Mouse (Mus musculus): ENCODE measurements around the gene Ripk3. TPM values are rescaled to one million over a fixed set of nuclear protein-coding genes. Genes with fewer than 3 reads are reported as not detected.

The Ripk3 gene
- polyA plus RNA-seq (2015; fragmentation: Nextera tagmentation; extraction: Ambion mirVana) = 2.7 and 3.2 TPM in 2 replicates

DNA sequence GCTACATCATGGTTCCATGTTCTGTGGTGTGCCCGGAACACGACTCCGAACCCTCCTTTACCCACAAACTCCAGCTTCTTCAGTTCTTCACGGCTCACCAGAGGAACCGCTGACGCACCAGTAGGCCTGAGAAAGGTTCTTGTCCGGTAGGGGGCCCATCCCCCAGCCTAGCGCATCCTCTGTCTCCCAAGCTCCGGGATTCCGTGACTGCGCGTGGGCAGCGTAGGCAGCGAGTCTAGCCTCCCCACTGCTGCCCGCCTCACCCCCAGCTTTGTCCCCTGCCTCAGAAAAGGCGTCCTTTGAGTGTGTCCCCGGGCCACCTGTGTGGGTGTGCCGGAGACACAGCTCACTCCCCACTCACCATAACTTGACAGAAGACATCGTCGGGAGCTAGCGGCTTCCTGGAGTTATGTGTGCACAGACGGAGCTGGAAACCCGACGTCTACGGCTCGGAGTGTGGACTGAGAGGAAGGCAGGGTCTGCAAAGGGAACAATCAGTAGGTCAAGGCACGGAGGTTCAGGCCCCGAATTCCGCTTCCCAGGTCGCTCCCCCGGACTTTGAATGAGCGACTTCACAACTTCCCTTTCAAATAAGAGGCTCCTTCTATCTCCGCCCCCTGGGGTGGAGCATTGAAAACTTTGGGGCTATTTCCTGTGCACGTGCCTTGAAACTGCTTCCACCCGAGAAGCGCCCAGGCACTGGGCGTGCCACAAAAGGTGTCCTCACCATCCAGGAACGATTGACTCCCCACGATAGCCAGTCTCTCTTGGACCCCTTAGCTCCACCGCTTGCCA lies at the start of gene Ripk3:
Gene Ripk3 (minus strand): TSS at position 610 of the 795 bp plus-strand sequence.
- peaks cover 8% of the 10 kb centered on the region for H3K4me1 ChIP-seq (replicated peaks; ENCODE audit: control insufficient read depth, insufficient read depth, low read length)
- H3K4me3 ChIP-seq (replicated peaks; ENCODE audit: low read length) = no peak within 1 kb of the TSS
- 5% methylated on average over 40 of the region's 40 CpGs for WGBS
- H3K9ac ChIP-seq (replicated peaks; ENCODE audit: low read depth, low read length) = no peak within 1 kb of the TSS
- no peak for ATAC-seq
- H3K4me2 ChIP-seq (ENCODE audit: low read length) = peak within 1 kb of the TSS; percentile 31
- no peak within 1 kb of the TSS for H3K27ac ChIP-seq (ENCODE audit: low read length)
- H3K27me3 ChIP-seq (replicated peaks; ENCODE audit: control insufficient read depth, insufficient read depth, low read length) = peaks cover 52% of the 10 kb centered on the region
- no peaks in the 10 kb centered on the region for H3K36me3 ChIP-seq (ENCODE audit: control insufficient read depth, insufficient read depth)
- H3K9me3 ChIP-seq (ENCODE audit: control insufficient read depth, low read length) = no peaks in the 10 kb centered on the region

DNA sequence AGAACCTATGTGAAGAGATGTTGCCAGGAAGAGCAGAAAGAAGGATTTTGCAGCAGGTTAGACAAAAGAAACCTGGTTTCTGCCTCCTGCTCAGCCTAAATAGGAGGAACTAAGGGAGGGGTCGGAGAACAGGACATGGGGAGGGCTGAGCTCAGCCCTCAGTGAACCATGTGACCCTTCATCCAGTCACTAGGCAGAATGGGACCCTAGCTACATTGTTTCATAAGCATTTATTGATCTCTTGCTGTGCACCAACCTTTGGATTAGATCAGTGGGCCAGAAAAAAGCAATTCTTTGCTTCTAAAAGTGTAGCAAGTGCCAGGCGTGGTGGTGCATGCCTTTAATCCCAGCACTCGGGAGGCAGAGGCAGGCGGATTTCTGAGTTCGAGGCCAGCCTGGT lies 49.6 kb upstream of the Ripk3 start:
- H3K4me1 ChIP-seq (replicated peaks; ENCODE audit: control insufficient read depth, insufficient read depth, low read length) = no peaks in the 10 kb centered on the region
- H3K4me3 ChIP-seq (replicated peaks; ENCODE audit: low read length) = no peak overlapping the region
- H3K4me2 ChIP-seq (ENCODE audit: low read length) = no peak overlapping the region
- H3K9ac ChIP-seq (replicated peaks; ENCODE audit: low read depth, low read length) = no peak overlapping the region
- no peak for ATAC-seq
- 83% methylated on average over 5 of the region's 5 CpGs for WGBS
- no peak overlapping the region for H3K27ac ChIP-seq (ENCODE audit: low read length)
- H3K9me3 ChIP-seq (ENCODE audit: control insufficient read depth, low read length) = no peaks in the 10 kb centered on the region
- H3K36me3 ChIP-seq (ENCODE audit: control insufficient read depth, insufficient read depth) = no peaks in the 10 kb centered on the region
- H3K27me3 ChIP-seq (replicated peaks; ENCODE audit: control insufficient read depth, insufficient read depth, low read length) = no peaks in the 10 kb centered on the region

DNA sequence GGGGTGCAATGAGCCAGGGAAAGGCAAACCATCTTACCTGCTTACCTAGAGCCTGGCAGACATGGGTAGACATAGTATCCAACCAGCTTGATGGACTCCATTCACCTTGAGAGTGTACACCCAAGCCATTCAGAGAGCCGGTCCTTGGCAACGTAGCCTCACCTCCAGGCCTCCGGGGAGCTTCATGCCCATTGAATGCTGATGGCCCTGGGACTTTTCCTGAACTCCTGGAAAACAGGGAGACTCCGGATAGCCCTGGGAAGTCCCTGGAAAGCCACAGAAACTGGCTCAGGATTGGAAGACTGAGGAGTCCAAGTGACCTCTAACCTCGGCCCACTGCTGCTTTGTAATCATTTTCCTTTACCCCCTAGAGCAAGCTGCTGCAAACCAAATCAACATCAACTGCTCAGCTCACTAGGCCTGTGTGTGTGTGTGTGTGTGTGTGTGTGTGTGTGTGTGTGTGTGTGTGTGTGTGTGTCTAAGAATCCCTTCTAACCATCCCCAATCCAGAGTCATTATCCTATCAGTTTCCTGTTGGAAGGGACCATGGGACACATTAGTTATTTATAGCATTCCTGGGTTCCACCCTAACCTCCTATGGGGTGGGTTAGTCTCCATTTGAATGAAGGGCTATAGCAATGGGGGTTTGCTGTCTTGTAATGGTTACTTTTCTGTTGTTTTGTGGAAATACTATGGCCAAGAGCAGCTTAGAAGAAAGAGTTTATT lies 46.3 kb upstream of the Ripk3 start:
- no peaks in the 10 kb centered on the region for H3K36me3 ChIP-seq (ENCODE audit: control insufficient read depth, insufficient read depth)
- 75% methylated on average over 5 of the region's 5 CpGs for WGBS

DNA sequence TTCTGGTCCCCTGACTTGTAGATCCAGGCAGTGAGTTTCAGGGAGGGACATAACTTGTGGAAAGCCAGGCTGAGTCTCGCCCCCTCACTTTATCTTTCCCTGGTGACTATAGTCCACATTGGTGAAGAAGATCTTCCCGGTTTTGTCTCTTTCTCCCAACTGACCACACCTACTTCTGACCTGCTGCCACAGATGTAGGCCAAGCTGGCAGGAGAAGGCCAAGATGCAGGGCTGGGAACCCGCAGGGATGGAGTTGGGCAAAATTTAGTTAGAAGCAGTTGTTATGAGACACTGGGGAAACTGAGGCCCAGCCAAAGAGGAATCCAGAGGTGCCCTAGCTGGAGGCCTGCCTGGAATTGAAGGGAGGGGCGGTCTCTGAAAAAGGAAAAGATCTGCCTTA lies 44.5 kb upstream of the Ripk3 start:
- Histone ChIP-seq H3K9me3 (ENCODE audit: control insufficient read depth, low read length) (no peaks in the 10 kb centered on the region), H3K4me3 (replicated peaks; ENCODE audit: low read length) (no peak overlapping the region), H3K4me2 (ENCODE audit: low read length) (no peak overlapping the region), H3K27me3 (replicated peaks; ENCODE audit: control insufficient read depth, insufficient read depth, low read length) (no peaks in the 10 kb centered on the region), H3K27ac (ENCODE audit: low read length) (no peak overlapping the region), H3K4me1 (replicated peaks; ENCODE audit: control insufficient read depth, insufficient read depth, low read length) (no peaks in the 10 kb centered on the region), H3K36me3 (ENCODE audit: control insufficient read depth, insufficient read depth) (no peaks in the 10 kb centered on the region), H3K9ac (replicated peaks; ENCODE audit: low read depth, low read length) (no peak overlapping the region)
- 90% methylated on average over 4 of the region's 4 CpGs for WGBS
- no peak for ATAC-seq

More for the DNA sequence above, 46.3 kb upstream of the Ripk3 start:
- H3K27me3 ChIP-seq (replicated peaks; ENCODE audit: control insufficient read depth, insufficient read depth, low read length) = no peaks in the 10 kb centered on the region
- no peak overlapping the region for H3K9ac ChIP-seq (replicated peaks; ENCODE audit: low read depth, low read length)
- H3K9me3 ChIP-seq (ENCODE audit: control insufficient read depth, low read length) = no peaks in the 10 kb centered on the region
- H3K4me2 ChIP-seq (ENCODE audit: low read length) = no peak overlapping the region
- no peak overlapping the region for H3K27ac ChIP-seq (ENCODE audit: low read length)
- no peak for ATAC-seq
- H3K4me3 ChIP-seq (replicated peaks; ENCODE audit: low read length) = no peak overlapping the region
- H3K4me1 ChIP-seq (replicated peaks; ENCODE audit: control insufficient read depth, insufficient read depth, low read length) = no peaks in the 10 kb centered on the region

DNA sequence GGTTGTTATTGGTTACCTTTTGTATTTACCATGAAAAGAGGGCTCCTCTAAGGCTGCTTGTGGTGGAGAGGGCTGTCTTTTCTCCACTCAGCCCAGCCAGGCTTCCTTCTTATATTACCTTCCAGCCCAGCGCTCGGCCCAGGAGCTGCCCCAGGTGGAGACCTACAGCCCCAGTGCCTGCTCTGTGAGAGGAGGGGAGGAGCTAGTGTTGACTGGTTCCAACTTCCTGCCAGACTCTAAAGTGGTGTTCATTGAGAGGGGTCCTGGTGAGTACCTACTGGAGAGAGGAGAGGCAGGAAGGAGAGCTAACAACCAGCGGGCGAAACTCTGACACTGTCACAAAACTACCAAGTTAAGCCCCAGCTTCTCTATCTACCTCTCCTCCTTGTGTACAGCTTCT lies 41.7 kb upstream of the Ripk3 start:
- 90% methylated on average over 4 of the region's 4 CpGs for WGBS
- no peak for ATAC-seq
- H3K27ac ChIP-seq (ENCODE audit: low read length) = no peak overlapping the region

DNA sequence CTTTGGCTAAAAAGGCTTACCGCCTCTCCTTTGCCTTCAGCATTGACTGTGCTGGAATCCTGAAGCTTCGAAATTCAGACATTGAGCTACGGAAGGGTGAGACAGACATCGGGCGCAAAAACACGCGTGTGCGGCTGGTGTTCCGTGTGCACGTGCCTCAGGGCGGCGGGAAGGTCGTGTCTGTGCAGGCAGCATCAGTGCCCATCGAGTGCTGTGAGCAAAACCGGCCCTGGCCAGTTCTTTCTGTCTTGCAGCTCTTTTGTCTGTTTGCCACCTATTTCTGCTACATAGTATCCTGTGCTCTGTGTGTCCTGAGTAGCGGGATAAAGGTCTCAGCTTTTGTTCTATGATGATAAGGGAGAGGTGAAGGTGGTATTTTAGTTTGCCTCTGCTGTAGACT lies 41.2 kb upstream of the Ripk3 start:
- 91% methylated on average over 16 of the region's 16 CpGs for WGBS
- H3K36me3 ChIP-seq (ENCODE audit: control insufficient read depth, insufficient read depth) = no peaks in the 10 kb centered on the region
- H3K9me3 ChIP-seq (ENCODE audit: control insufficient read depth, low read length) = no peaks in the 10 kb centered on the region
- no peak overlapping the region for H3K9ac ChIP-seq (replicated peaks; ENCODE audit: low read depth, low read length)
- peaks cover 20% of the 10 kb centered on the region for H3K4me1 ChIP-seq (replicated peaks; ENCODE audit: control insufficient read depth, insufficient read depth, low read length)
- H3K4me3 ChIP-seq (replicated peaks; ENCODE audit: low read length) = no peak overlapping the region
- H3K4me2 ChIP-seq (ENCODE audit: low read length) = no peak overlapping the region
- no peak for ATAC-seq
- no peaks in the 10 kb centered on the region for H3K27me3 ChIP-seq (replicated peaks; ENCODE audit: control insufficient read depth, insufficient read depth, low read length)
- H3K27ac ChIP-seq (ENCODE audit: low read length) = no peak overlapping the region

More for the DNA sequence above, 41.7 kb upstream of the Ripk3 start:
- H3K9ac ChIP-seq (replicated peaks; ENCODE audit: low read depth, low read length) = no peak overlapping the region
- H3K36me3 ChIP-seq (ENCODE audit: control insufficient read depth, insufficient read depth) = no peaks in the 10 kb centered on the region
- H3K4me1 ChIP-seq (replicated peaks; ENCODE audit: control insufficient read depth, insufficient read depth, low read length) = peaks cover 15% of the 10 kb centered on the region
- H3K4me3 ChIP-seq (replicated peaks; ENCODE audit: low read length) = no peak overlapping the region
- H3K9me3 ChIP-seq (ENCODE audit: control insufficient read depth, low read length) = no peaks in the 10 kb centered on the region
- no peaks in the 10 kb centered on the region for H3K27me3 ChIP-seq (replicated peaks; ENCODE audit: control insufficient read depth, insufficient read depth, low read length)
- H3K4me2 ChIP-seq (ENCODE audit: low read length) = no peak overlapping the region

DNA sequence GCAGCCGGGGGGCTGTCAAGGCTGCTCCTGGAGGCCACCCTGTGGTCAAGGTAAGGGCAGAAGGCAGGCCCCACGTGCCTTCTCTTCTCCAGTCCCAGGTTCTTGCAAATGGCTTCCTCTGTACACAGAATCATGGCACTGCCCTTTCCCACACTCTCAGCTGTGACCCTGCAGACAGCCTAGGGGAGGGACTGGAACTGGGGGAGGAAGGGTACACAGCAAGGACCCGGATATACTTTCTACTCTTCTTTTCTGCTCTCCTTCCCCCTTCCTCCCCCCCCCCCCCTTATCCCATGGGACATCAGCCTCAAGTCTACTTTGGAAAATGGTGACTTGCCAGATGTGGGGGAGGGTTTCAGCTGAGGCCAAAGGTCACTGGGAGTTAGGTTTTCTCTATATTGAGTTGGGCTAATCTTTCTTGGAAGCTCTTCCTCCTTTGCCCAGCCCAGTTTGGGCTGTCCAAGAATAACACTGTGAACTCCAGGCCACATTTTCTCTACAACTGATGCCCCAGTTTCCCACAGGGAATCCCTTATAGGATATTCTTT lies 40.1 kb upstream of the Ripk3 start:
- 53% methylated on average over 3 of the region's 3 CpGs for WGBS
- Histone ChIP-seq H3K9ac (replicated peaks; ENCODE audit: low read depth, low read length) (no peak overlapping the region), H3K4me3 (replicated peaks; ENCODE audit: low read length) (no peak overlapping the region), H3K9me3 (ENCODE audit: control insufficient read depth, low read length) (no peaks in the 10 kb centered on the region), H3K27me3 (replicated peaks; ENCODE audit: control insufficient read depth, insufficient read depth, low read length) (no peaks in the 10 kb centered on the region), H3K27ac (ENCODE audit: low read length) (no peak overlapping the region), H3K4me2 (ENCODE audit: low read length) (no peak overlapping the region), H3K4me1 (replicated peaks; ENCODE audit: control insufficient read depth, insufficient read depth, low read length) (peaks cover 30% of the 10 kb centered on the region), H3K36me3 (ENCODE audit: control insufficient read depth, insufficient read depth) (no peaks in the 10 kb centered on the region)
- ATAC-seq = no peak

DNA sequence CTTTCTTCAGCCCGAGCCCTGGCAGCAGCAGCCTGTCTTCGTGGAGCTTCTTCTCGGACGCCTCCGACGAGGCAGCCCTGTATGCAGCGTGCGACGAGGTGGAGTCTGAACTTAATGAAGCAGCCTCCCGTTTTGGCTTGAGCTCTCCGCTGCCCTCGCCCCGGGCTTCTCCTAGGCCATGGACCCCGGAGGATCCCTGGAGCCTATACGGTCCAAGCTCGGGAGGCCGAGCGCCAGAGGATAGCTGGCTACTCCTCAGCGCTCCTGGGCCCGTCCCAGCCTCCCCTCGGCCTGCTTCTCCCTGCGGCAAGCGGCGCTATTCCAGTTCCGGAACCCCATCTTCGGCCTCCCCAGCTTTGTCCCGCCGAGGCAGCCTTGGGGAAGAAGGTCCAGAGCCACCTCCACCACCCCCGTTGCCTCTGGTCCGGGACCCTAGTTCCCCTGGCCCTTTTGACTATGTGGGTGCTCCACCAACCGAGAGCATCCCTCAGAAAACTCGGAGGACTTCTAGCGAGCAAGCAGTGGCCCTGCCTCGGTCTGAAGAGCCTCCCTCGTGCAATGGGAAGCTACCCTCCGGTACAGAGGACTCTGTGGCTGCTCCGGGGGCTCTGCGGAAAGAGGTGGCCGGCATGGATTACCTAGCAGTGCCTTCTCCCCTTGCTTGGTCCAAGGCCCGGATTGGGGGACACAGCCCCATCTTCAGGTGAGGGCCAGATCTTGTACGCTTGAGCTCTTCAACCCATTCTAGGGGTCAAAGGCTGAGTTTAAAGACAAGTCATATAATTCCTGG lies 38.1 kb upstream of the Ripk3 start:
- H3K9ac ChIP-seq (replicated peaks; ENCODE audit: low read depth, low read length) = peak overlapping the region; percentile 43
- ATAC-seq = 0 out of 2 replicates have a peak, but pooled peaks have one; percentile 1
- H3K4me2 ChIP-seq (ENCODE audit: low read length) = peak overlapping the region; percentile 69
- H3K9me3 ChIP-seq (ENCODE audit: control insufficient read depth, low read length) = no peaks in the 10 kb centered on the region
- H3K27ac ChIP-seq (ENCODE audit: low read length) = no peak overlapping the region
- peak overlapping the region; percentile 50 for H3K4me3 ChIP-seq (replicated peaks; ENCODE audit: low read length)
- no peaks in the 10 kb centered on the region for H3K36me3 ChIP-seq (ENCODE audit: control insufficient read depth, insufficient read depth)
- WGBS = 8% methylated on average over 41 of the region's 41 CpGs
- no peaks in the 10 kb centered on the region for H3K27me3 ChIP-seq (replicated peaks; ENCODE audit: control insufficient read depth, insufficient read depth, low read length)
- H3K4me1 ChIP-seq (replicated peaks; ENCODE audit: control insufficient read depth, insufficient read depth, low read length) = peaks cover 31% of the 10 kb centered on the region

DNA sequence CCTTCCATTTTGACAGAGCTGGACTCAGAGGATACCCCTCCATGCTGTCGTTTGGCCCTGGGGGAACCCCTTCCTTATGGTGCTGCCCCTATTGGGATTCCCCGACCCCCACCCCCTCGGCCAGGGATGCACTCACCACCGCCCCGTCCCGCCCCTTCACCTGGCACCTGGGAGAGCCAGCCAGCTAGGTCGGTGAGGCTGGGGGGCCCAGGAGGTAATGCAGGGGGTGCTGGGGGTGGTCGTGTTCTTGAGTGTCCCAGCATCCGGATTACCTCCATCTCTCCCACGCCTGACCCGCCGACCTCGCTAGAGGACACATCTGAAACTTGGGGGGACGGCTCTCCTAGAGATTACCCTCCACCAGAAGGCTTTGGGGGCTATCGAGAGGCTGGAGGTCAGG lies 37.5 kb upstream of the Ripk3 start:
- ATAC-seq = no peak
- H3K9ac ChIP-seq (replicated peaks; ENCODE audit: low read depth, low read length) = peak overlapping the region; percentile 43
- H3K27me3 ChIP-seq (replicated peaks; ENCODE audit: control insufficient read depth, insufficient read depth, low read length) = no peaks in the 10 kb centered on the region
- H3K27ac ChIP-seq (ENCODE audit: low read length) = no peak overlapping the region
- H3K36me3 ChIP-seq (ENCODE audit: control insufficient read depth, insufficient read depth) = no peaks in the 10 kb centered on the region
- no peaks in the 10 kb centered on the region for H3K9me3 ChIP-seq (ENCODE audit: control insufficient read depth, low read length)
- WGBS = 3% methylated on average over 15 of the region's 15 CpGs
- peak overlapping the region; percentile 69 for H3K4me2 ChIP-seq (ENCODE audit: low read length)
- H3K4me1 ChIP-seq (replicated peaks; ENCODE audit: control insufficient read depth, insufficient read depth, low read length) = peaks cover 31% of the 10 kb centered on the region
- H3K4me3 ChIP-seq (replicated peaks; ENCODE audit: low read length) = peak overlapping the region; percentile 50

Data from forebrain, embryonic 16.5 days (tissue).